Mouse (Mus musculus) lung, postnatal 4 days (tissue): ENCODE results near the gene Tmem234.

Experiments used
- DNase-seq, 2 experiments: peaks; one replicate each; pipeline ENCODE4 v3.0.0; 2021

Tmem234 gene

DNA sequence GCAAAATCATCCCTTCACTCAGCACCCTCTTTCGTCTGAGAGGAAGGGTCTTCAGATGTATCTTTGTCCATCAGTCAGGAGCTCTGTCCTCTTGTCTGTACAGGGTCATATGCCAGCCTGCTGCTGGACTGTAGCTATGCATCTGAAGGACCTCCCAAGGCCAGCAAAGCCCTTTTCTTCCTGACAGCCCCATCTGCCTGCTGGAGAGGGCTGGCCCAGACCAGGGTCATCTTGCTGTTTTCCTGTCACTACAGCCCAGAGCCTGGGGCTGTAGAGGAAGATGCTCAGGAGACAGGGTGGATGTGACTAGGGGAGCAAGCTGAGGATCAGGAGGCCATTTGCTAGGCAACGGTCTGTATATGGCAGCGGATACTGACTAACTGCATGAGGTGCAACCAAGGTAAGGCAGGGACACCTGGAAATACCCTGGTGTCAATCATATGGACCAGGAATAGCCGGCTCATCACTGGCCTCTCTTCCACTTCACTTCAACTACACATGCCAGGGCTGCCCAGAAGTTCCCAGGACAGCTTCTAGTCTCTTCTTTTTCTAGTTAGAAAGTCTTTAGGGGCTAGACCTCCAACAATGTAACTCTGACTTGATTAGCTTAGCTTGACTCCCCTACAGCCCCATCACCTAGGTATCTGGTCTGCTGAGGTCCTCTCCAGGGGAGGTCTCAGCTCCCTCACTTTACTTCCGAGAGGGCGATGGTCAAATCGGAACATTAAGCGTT lies 22.5 kb downstream of the Tmem234 start:
- DNase-seq, result no peak

DNA sequence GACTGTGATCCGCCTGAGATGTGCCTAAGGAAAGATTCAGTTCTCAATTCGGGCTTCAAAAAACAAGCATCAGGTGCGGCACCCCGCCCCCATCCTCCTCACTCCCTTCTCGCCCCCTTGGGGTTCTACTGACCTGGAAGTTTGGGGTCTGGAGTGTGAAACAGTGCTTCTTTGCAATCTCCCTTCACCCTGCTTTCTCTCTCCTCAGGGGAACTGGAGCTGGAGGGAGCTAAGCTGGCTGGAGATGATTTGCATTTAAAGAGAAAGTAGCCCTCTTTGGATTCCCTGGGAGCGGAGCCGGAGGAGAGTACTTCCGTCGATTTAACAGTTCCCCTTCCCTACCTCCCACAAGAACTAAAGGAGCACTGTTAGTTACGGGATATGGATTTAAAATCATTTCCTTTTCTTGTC lies 23.2 kb downstream of the Tmem234 start, which contains the start of gene Ccdc28b:
Gene Ccdc28b (minus strand): TSS at position 267 of the 411 bp plus-strand sequence.
- peak in 1 of 2 experiments; percentile 53 for DNase-seq

DNA sequence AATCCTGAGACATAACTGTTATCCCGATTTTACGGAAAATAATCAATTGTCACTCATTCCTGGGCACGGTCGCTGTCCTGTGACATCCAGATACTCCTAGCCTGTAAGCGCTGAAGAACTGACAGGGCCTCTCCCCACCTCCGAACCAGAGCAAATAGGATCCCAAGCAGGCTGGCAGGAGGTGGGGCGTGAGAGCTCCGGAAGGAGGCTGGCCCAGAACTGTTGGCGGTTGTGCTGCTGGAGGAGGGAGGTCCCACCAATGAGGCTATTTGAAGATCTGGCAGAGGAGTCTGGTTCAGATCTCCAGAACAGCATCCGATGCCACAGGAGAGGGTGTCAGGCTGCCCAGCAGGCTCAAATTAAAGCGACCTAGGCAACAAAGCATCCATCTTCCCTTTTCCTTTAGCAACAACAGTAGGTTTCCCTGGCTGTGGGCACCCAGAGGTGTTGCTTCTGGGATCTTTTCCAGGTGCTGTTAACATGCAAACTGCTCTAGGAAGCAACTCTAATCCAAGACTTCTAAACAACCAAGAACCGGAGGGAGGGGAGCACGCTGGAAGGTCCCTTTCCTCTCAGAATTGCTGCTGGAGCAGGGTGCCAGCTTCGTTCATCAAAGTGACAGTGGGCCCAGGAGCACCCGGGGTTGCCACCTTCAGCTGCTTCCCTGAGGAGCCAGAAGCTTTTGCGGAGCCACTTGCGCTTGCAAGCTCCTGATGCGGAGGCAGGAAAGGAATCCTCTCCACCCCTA lies 24.0 kb downstream of the Tmem234 start:
- DNase-seq, result peak; percentile 89 to 93

DNA sequence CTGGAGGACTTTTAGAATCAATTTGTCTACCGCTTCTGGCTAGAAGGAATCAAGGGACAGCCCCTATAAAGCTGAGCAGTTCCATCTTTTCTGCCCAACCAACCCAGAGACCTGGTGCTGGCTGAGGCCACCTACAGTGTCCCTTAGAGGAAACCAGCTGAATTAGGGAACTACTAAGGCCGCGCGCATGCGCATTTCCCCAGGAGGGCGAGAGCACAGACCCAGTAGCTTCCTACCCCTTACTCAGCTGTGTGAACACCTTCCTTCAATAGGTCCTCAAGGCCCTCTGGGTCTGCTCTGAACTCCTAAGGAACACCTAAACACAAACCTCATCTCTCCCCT lies 24.5 kb downstream of the Tmem234 start:
- DNase-seq, result peak; percentile 75 to 79

DNA sequence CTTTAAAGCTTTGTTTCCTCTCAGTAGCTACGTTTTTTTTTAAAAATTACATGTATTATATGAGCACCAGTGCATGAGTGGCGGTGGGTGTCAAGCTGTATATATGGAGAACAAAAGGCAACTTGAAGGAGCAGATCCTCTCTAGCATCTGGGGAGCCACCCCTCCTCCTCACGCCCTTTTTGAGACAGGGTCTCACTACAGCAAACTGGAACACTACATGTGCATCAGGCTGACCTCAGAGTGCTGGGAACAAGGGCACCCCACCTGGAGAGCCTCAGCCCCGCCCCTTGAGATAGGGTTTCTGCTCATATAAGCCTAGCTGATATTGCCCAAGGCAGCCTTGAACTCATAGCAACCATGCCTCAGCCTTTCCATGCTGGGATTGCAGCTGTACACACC lies 25.0 kb downstream of the Tmem234 start:
- no peak for DNase-seq

DNA sequence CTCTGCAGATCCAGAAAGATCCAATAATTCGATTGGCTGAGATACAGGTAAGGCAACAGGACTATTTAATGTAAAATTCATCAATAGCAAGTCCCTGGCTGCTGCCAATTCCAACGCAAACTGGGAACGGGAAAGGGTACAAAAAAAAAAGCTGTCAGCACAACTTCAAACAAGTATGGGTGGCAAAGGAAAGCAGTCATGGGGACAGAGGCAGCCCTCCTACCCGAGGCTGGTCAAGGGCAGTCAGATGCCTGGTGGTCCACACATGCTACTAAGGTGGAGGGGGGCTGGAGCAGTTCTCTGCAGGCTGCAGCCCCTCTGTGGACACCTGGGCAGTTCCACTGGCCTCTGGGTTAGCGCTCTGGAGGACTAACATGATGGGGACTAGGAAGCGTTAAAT lies 25.6 kb downstream of the Tmem234 start:
- DNase-seq, result no peak

DNA sequence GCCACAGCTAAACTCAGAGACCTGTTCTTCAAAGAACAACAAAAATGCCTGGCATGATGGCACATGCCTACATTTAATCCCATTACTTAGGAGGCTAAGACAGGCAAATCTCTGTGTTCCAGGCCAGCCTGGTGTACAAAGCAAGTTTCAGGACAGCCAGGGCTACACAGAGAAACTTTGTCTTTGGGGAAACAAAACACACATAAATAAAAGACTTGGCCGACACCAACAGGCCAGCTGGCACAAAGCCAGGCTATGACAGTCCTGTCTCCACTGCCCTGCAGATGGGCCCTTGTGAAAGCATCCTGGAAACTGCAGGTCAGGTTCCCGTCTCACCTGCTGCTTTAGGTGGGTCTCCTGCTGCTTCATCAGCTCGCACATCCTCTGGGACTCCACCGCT lies 30.5 kb downstream of the Tmem234 start:
- DNase-seq, result peak; percentile 53 to 69

DNA sequence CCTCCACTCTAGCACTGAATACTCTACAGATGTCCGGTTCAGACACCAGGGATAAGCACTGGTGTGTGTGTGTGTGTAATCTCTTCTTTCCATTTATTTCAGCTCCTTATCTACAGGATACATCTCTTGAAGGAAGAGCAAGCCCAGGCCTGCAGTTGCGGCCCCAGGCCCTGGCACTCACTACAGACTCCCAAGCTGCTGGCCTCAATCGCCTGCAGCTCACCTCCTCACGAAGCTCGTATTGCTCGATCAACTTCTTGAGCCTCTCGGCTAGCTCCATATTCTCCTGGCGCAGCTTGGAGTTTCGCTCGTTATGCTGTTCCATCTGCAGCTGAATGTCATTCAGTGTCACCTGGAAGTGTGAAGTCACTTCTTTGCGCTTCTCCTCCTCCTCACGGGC lies 31.4 kb downstream of the Tmem234 start:
- no peak for DNase-seq

DNA sequence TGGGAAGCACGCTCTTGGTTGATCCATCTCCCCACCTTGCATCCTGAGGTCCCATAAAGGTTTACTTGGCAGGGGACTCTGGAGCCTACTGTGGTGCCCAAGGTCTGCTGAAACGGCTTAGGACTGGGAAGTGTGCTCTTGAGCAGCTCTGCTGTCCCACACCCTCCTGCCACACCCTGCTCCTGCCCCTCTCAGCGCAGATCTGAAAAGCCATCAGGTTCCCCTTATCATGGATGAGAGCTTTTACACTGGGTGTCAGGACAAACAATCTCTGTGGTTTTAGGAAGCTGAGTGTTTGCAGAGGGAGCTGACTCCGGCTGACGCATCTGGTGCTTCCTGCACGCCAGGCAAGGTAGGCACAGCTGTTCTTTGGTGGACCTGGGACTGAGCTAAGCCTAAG lies 33.4 kb downstream of the Tmem234 start:
- no peak for DNase-seq

DNA sequence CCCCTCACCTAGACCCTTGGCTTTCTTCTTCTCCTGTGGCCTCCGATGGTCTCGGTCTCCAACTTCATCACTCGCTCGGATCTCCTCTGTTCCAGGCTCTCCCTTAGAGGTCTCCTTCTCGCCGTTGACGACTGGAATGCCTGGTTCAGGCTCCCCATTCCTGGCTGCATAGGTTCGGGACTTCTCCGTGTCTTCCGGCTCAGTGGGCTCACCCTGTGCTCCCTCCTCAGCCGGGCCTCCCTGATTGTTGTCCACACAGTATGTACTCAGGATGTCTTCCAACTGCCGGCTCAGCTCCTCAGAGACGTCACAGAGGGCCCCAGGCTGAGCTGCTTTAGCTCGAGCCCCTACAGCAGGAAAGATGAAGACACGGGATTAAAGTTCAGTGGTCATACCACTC lies 38.8 kb downstream of the Tmem234 start:
- no peak for DNase-seq

DNA sequence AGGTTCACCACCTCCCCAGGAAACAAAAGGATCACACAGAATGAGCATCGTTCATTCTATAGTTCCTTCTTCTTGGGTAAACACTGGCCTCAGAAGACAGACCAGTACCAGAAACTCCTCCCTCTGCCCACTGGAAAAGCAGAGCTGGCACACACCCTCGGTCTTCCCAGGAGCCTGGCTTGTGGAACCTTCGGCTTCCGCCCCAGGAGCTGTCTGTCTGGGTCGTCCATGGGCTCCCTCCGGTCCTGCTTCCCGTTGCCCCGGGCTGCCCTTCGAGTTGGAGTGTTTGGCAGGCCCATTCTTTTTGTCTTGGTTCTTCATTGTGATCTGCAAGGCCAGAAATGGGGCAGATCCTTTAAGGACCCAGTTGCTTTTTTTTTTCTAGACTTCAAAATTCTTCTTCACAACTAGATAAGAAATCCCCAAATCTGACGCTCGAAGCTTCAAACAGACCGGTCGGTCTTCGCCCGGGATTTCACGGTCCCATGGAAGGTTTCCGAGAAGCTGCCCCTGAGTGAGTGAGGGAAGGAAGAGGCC lies 39.7 kb downstream of the Tmem234 start:
- DNase-seq, result peak; percentile 69 to 72

DNA sequence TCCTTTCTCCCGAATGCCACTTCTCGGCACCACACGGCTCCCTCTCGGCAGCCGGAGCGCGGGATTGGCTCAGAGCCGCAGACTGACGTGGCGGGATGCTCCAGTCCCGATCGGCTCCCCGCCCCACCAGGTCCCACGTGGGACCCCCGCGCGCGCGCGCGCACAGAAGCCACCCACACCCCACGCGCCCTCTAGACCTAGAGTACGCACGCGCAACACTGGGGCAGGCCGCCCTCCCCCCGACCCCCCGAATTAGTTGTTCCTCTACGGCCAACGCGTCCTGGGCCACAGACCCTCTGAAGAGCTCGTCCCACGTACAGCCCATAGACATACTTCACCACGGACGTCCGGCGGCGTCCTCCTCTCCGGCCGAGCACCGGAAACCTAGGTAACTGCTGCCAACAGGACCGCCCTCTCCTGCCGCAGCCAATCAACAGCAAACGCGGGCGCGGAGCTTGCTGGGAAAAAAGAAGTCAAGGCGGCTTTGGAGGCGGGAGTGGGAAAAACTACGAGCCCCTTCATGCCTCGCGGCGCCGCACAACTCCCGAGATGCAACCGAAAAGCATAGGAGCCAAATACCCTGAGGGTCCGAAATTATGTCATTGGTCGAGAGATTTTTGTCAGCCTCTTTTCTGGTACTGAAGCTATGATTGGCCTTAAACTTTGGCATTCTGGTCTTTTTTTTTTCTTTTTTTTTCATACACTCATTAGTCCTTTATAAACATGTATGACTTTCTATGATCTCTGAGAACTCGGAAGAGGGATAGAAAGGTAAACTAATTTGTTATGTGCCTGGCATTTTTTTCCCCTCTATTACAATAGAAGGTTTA lies 40.4 kb downstream of the Tmem234 start, which contains the start of gene Txlna:
Gene Txlna (minus strand): TSS at position 428 of the 830 bp plus-strand sequence.
- peak; percentile 97 to 98 for DNase-seq

DNA sequence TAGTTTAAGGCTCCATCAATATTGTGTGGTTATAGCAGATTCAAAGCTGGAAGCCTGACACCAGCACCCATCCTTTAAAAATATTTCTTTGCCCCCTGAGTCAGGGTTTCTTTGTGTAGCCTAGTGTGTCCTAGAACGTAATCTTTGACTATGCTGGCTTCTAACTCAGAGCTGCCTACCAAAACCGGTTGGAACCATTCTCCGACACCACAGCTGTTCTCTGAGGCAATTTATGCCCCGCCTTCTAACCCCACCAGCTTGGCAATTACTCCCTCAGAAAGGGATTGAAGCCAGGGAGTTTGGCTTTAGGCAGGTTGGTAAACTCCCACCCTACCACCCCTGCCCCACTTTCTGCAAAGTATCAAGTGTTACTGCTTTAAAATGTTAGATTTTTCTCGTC lies 41.3 kb downstream of the Tmem234 start:
- peak in 1 of 2 experiments; percentile 56 for DNase-seq

DNA sequence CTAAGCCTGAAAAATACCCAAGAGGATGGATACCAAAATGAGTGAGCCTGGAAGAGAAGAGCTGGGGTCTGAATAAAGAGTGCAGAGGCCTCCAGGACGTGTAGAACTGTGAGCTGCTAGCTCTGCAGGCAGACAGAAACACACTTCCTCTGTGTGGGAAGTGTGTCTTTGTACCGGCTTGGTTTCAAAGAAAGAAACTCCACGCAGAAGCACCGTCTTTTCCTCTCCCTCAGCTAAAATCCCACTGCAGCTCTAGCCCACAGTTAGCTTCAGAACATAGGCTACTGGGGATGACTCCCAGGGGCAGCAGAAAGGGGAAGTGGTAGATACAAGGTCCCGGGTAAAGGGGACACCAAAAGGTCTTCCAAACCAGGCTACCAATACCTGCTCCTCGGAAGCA lies 44.7 kb downstream of the Tmem234 start:
- DNase-seq, result no peak

DNA sequence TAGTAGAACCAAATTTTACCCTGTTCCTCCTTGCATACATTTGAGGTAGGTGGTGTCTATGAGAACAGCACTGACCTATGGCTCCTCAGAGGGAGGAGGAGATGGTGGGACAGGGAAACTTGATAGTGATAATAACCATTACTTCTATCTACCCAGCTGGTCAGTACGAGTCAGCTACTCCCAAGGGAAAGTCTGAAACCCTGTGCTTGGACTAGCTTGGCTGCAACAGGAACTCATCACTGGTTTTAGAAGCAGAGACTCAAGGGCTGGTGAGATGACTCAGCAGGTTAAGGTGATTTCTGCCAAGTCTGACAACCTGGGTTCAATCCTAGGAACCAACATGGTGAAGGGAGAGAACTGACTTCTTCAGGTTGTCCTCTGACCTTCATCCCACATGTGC lies 48.2 kb downstream of the Tmem234 start:
- DNase-seq, result no peak

DNA sequence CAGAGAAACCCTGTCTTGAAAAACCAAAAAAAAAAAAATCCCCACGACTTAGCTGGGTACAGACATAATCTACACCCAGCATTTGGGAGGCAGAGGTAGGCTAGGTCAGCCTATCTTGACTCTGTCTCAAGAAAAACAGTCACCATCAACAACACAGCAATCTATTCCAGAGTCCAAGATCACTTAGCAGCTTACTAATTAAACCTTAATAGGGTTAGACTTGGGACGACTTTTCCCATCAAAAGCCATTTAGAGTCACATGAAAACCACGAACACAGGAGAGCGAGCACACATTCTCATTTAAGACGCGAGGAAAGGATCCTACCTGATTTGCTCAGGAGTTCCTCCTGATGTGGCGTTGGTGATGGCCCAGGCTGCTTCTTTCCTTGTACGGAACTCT lies 49.9 kb downstream of the Tmem234 start:
- DNase-seq, result no peak

DNA sequence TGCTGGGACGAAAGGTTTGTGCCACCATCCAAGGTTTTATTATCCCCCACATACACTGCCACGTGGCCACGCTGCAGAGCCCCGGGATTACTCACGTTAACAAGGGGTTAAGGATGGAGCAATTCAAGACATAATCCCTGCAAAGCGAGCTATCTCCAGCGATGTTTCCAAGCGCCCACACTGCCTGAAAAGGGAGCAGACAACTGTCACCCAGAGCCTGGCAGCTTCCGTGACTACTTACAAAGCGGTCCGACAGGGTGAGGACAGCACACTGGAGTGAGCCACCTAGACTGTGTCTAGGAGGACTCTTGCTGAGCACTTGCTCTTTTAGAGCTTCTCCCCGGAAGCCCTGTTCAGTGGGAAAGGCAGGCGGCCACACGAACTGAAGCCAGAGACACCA lies 54.3 kb downstream of the Tmem234 start:
- no peak for DNase-seq

DNA sequence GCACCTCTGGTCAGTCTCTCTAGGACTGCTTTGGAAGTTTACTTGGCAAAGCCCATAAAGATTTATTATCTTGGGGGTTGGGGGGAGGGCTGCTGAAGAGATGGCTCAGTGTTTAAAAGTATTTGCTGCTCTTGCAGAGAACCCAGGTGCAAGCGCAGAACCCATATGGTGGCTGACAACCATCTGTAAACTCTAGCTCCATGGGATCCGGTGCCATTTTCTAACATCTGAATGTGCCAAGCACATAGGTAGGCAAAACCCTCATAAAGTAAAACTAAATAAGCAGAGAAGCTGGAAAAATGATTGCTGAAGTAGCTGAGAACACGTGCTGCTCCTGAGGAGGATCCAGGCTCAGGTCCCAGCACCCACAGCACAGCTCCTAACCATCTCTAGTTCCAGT lies 61.1 kb downstream of the Tmem234 start:
- DNase-seq, result no peak

DNA sequence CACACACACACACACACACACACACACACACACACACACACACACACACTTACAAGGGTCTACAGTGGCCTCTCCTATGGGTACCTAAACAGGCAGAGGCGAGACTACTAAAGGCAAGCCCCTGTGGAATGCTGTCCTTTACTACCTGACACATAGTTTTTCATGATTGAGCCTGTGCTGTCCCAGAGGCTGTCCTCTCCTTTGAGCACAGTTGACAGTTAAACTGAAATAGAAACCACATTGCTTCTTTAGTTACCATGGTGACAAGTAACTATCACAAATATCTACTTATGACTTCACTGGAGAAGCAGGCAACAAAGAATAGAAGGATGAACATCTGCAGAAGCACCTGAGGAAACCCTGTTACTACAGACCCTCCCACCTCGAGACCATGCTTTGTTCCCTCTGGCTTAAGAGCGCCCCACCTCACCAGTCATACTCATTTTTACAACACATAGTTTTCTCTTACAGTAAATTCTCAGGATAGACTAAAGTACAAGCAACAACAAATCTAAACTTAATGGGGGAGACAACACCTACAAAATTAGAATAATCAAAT lies 61.9 kb downstream of the Tmem234 start:
- no peak for DNase-seq

DNA sequence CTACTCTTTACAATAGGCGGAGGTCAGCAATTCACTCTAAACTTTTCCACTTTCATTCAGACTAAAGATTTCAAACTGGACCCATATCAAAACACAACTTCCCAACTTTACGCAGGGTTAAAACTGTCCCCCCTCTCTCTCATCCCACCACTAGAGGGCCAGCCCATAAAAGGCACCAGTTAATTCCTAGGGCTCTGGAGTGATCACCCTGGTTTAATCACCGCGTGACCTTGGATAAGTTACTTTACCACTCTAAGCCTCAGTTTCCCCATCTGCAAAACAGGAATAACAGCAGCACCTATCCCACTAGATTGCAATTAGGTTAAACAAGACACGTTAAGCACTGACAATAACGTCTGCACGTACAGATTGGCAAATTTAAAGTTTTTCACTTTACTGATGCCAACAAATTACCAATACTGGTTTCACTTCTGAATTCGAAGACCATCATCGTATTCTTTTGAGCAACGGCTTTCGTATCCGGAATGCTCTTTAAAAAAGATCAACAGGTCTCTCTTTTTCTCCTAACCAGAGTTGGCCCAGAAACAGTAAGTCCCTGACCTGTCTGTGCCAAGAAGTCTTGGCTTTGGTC lies 71.1 kb downstream of the Tmem234 start:
- DNase-seq, result peak; percentile 41 to 67

DNA sequence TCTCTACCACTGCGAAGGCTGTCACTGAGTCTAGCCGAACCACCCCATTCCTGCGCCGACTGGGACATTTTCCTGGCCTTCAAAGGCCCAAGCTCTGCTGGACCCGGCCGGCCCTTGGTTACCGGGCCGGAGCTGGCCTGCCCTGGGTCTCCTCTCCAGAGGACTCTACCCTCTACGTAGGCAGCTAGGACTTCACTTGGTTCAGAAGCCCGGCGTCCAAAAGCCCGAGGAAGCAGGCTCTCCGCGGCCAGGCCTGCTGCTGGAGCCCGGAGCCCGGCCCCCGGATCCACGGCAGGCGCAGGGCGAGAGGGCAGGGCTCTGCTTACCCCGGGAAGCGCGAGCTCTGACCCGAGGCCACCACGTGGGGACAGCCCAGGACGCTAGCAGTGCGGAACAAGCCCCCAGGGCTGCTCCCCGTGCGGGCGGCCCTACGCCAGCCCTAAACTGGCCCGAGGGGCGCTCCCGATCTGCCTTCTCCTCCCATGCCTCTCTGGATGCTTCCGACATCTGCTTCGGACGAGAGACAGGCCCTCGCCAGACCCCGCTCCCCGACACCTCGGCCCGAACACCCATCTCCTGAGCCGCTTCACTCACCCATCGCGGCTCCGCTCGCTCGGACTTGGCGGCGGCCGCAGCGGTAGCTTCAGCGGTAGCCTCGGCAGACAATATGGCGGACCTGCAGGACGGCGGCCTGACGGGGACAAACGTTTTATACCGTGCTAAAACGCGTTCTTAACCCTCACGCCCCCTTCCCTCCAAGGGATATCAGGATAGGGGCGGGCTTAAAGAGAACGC lies 71.8 kb downstream of the Tmem234 start, which contains the start of gene Kpna6:
Gene Kpna6 (minus strand): TSS at position 685 of the 795 bp plus-strand sequence.
- DNase-seq, result peak; percentile 92 to 93
